Mouse (Mus musculus) fibroblast of lung, adult 2 months (primary cell): ENCODE data around the gene Rbfox3.

Experiments
- DNase-seq: peaks from one replicate; pipeline ENCODE4 v3.0.0-alpha.2; 2011; ENCODE audit warnings: low read depth

The Rbfox3 gene

DNA sequence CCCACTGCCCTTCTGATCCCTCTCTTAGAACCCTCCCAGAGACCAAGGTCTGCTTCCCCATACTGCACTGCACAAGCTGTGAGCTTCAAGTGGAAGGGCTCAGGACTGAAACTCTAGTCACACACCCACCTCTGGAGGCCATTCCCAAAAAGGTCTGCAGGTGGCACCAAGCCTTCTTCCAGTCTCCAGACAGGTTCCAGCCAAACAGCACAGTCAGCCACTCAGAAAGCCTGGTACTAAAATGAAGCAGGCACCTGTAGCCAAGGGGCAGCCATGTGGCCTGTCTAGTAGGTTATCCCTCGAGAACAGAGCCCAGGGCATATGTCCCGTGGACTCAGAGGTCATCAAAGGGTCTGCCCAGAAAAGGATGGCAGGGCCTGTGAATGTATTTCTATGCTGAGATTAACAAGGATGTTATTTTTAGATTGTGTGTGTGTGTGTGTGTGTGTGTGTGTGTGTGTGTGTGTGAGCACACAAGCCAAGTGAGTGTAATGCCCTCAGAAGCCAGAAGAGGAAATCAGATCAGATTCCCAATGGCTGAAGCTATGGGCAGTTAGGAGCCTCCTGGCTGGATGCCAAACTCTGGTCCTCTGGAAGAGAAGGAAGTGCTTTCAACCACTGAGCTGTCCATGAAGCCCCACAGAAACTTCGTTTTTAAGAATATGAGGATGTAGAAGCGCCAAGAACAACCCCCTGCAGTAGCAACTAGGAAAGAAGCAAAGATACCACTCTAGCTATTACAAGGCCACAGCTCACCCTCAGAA, at the start of gene Rbfox3:
TSS of gene Rbfox3 (minus strand) at position 291 of the 764 bp plus-strand sequence.
- no peak for DNase-seq

DNA sequence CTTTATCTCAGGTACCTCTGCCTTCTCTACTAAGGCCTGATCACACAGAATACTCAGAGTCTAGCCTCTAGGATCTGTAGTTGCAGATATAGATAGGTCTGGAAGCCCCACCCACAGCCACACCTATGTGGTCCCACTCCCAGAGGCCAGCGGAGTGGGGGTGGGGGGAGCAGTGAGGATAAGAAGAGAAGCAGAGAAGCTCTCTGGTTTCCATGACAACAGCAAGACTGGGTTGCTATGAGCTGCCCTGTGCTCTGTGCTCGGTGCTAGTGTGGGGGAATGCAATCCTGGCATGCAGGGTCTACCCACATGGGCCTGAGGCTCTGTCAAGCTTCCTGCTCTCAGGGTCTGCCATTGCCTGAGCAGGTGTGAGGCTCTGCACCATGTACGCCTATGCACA, 49.3 kb upstream of the Rbfox3 start:
- no peak for DNase-seq

DNA sequence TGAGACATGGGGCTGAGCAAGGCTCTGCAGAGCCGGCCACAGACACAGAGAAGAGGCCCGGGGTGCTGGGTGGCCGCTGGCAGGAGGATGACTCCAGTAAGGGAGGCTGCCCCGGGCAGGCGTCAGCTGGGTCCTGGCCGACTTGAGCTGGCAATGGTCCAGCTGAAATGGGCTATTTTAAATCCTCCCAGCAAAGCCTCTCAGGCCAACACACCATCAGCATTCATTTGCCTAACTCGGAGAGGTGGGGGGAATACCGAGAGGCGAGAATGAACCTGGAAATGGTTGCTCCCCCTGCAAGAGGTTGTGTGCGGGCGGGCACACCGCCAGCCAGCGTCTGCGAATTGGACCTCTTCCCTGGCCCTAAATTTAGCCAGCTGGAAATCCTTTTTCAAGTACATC, 45.7 kb upstream of the Rbfox3 start:
- DNase-seq: peak; percentile 13

DNA sequence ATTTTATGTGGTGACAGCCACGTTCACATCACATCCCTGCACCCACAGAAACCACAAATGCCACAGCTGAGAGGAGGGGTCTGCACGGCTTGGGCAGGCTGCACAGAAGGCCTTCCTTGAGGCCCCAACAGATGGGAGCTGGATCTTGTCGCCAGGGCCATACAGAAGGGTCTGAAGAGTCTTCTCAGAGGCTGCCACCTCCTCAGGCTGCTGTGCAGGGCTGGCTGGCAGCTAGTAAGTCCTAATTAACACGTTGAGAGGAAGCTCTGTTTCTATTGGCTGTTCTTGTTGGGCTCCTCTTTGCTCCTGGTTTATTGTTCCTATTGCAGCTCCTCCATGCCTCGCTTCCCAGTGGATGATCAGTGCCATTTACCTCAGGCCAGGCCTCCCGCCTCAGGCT, 43.6 kb upstream of the Rbfox3 start:
- no peak for DNase-seq

DNA sequence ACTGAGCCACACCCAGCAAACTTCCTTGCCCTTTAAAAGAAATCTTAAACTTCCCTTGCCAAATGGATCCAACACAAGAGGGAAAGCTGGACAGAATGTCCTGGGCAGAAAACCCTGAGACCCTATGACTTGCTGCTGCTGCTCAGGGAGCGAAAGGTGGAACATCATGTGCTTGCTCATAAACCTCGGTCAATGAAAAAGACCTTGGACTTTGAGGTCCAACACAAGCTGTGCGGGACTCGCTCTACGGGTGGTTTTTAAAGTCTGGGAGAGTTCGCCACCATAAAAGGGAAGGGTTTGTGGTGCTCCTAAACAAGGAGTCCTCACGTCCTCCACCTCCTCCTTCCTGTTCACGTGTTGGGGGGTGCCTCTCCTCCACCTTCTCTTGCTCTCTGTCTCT, 34.5 kb upstream of the Rbfox3 start:
- no peak for DNase-seq

DNA sequence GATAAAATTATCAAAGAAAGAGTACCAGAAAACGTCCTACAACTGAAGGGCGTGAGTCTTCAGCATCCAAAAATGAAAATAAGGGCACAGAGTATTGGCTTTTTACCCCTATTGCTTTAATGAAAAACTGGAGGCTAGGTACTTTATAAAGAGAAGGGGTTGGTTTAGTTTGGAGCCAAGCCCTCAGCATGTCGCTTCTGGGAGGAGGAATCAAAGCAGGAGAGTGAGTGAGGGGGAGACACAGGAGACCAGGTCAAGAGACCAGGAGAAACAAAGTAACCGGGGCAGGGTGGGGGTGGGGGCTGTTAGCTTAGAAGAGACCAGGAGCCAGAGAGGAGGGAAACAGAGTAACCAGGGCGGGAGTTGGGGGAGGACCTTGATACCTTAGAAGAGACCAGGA, 29.9 kb upstream of the Rbfox3 start:
- DNase-seq: no peak

DNA sequence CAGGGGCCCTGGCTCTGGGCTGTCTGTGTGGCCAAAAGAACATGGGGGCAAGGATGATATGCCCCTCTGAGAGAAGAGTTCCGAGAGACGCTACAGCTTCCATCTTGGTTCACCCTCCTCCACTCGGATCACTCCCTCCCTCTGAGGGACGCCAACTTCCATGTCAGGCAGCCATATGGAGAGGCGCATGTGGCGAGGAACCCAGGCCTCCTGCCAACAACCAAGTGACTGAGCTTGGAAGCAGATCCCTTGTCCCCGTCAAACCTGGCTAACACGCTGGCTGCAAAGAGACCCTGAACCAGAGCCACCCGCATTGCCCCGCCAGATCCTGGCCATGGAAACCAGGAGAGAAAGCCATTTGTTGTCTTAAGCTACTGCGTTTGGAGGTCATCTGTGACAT, 29.1 kb upstream of the Rbfox3 start:
- DNase-seq: no peak

DNA sequence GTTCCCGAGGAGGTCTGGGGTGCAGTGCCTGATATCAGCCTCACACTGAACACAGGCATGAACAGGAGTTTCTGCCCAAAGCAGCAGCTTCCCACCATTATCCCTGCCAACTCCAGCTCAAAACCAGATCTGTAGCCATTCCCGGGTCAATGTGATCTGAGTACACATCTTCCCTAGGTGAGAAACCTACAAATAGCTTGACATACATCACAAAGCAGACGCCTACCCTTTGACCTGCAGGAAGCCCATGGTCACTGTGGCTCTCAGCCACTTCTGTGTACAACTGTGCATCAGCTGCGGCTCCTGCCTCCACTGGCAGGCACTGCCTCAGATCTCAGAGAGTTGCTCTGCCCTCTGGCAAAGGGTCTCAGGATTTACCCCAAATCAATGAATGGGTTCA, 28.3 kb upstream of the Rbfox3 start:
- no peak for DNase-seq

DNA sequence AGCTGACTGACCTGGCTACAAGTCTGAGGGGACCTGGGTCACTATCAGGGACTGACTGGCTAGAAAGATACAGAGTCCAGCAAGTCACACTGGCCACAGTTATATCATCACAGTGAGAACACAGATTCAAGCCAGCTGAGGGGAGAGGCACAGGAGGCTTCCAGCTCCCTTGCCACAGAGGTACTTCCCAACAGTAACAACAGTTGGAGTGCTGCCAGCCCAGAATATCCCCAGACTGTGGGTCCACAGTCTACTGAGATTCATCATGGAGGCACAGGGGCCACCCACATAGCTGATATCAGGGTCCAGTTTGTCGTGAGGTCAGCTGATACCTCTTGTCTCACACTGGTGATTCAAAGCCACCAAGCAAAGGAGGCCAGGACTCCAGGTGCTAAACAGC, 23.5 kb upstream of the Rbfox3 start:
- no peak for DNase-seq

DNA sequence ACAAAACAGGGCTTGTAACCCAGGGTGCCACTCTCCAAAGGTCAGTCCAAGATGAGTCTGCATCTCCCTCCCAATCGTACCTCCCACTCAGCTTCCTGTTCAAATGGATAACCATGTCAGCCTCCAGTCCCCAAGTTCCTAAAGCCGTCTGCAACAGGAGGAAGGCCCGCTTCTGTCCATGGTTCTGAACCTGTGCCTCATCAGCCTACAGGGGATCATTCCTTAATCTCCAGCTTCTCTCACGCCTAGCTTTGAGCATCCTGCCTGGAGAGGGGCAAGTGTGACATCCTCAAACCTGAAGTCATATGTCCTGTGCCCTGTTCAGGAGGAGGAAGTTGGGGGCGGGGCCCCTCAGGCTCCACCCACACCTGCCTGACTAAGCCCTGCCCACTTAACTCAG, 15.7 kb upstream of the Rbfox3 start:
- DNase-seq: no peak

DNA sequence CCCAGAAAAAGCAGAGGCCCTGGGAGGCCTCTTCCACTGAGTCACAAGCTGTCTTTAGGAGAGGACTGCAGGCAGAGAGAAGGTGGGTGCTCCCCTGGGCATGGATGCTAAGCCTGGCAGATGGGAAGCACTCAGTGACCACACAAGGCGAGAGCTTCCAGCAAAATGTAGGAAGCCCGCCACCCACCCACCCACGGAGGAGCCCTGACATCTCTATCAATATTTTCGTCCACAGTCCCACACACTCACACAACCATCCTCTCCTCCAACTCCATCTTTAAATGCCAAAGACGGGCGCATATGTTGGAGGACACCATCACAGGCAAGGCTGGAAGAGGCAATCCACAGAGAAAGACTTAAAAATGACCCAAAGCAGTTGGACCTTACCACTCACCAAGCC, 10.5 kb upstream of the Rbfox3 start:
- DNase-seq: no peak

DNA sequence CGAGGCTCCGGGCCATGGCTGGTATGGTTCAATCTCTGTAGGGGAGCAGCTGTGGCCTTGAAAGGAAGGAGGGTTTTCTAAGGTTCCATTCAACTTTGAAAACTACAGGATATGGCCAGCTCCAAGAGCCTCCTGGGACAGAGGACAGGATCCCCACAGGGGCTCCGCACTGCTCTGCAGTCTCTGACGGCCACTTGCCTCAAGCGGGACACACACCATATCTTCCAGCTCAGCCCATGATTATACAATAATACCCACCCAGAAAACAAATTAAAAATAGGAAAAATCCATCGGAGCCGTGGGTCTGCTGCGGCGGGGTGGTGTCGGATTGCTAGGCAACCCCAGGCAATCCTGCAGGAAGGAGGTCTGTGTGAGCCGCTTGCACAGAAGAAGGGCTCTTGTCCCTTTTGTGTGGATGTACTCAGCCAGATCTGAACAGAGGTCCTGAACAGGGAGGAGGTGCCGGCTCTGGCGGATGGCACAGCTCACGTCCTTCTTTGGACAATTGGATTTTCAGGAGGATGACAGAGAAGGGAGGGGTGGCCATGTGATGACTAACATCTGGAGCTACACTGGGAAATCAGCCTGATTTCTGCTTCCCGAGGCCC, 5.1 kb upstream of the Rbfox3 start:
- DNase-seq: no peak

DNA sequence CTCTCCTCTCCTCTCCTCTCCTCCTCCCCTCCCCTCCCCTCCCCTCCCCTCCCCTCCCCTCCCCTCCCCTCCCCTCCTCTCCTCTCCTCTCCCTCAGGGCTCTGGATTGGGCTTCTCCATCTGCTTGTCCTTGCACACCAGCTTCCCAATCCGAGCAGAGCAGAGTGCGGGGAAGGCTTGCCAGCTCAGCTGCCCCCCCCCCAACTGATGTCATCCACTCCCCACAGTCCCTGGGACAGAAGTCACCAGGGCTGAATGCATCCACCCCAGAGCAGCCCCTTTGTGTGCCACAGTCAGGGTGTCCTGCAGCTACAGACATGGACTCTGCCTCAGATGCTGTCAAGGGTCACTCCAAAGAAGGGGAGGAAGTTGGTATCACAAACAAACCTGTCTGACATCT, 4.5 kb upstream of the Rbfox3 start:
- DNase-seq: no peak

DNA sequence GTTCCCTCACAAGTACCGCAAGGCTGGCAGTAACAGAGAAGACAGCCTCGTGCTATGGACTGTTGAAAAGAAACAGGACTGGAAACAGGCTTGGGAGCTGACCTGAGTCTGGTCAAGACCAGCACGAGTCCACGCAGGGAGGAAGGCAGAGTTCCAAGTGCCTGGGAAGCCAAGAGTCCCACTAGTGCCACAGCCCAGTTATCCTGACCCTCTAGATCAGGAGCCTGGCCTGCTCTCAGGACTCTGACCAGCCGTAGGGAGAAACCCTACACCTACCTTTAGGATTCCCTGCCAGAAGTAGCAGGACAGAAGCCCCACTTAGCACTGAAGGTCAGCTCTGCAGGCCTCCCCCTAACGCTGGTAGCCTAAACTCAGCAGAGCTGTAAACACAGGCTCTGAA, 1.3 kb upstream of the Rbfox3 start:
- no peak for DNase-seq

DNA sequence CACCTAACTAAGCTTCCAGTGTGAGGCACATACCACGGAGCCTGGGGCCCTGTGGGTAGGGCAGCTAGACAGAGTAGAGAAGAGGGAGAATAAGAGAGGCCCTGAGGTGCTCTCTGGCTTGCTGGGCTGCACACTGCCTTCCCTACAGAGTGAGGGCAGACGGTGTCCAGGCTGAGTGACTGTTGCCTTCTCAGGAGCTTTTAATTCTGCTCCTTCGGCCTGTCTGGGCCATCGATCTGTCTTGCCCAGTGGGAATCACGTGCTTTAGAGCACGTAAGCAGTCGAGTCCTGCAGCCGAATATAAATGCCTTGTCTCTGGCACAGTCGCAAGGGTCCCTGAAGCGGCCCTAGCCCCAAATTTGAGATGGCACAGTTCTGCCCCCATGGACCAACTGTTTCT, 641 bp downstream of the Rbfox3 start:
- DNase-seq: no peak

DNA sequence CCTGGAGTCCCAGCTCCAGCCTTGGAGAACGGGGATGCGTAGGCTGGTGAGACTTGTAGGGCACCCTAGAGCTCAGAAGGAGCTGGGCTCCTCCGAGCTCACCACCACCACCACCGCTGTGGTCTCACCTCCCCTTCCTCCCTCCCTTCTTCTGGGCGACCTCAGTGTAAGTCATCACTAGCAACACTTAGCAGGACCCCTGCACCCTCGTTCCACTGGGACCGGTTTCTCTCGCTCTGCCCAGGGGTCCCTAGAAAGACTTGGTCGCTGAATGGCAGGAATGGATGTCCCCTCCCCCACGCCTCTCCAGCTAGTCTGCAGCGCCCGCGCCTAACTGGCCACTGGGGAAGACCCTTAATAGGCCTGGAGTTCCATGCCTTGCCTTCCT, 1.6 kb downstream of the Rbfox3 start:
- DNase-seq: no peak

DNA sequence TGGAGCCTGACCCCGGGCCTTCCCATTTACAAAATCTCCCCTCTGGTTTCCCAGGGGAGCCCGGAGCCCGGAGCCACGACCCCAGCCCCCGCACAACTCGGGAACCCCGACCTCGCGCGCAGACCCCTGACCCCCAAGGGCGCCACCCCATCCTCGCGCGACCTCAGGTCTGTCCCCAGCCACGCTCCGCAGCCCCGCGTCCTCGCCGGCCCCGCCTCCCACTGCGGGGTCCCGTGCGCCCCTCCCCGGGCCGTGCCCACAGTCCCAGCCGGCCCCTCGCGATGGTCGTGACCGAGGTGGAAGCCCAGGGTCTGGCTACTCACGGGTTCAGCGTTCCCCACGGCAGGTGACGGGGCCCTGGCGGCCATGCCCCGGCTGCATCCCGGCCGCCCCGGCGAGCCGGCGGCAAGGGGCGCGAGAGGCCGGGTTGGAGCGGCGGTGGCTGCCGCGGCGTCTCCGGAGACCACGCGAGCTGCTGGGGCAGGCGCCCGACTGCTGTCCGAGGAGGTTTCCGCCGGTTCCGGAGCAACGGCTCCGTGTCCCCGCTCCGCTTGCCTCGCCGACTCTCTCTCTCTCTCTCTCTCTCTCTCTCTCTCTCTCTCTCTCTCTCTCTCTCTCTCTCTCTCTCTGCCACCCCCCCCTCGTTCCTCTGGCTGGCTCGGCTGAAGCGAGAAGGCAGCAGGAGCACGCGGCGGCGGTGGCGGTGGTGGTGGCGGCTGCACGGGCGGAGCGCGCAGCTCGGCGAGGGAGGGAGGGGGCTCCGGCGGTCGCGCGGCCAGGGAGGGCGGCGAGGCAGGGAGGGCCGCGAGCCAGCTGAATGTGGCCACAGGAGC, 2.2 kb downstream of the Rbfox3 start:
- DNase-seq: no peak

DNA sequence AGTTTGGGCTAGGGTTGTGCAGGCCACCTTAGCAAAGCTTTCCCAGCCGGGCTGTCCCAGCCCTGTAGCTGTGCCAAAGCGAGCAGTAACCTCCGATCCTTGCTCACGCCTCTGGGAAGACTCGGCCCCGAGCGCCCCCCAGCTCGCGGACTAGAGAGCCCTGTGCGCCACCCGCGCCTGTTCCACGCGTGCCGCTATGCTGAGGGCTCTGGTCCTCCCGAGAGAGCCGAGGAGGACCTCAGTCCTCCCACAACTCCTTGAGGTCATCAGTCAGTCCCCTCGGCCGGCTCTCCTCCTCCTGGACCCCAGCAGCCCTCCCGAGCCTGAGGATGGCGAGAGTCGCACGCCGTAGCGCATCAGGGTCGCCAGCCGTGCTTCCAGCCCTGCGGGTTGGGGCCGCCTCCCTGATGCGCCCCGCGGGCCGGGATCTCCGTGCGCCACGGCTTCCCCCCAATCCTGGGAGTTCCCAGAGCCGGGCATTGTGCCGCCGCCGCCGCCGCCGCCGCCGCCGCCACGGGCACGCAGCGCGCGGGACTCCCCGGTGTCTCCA, 2.9 kb downstream of the Rbfox3 start:
- no peak for DNase-seq

DNA sequence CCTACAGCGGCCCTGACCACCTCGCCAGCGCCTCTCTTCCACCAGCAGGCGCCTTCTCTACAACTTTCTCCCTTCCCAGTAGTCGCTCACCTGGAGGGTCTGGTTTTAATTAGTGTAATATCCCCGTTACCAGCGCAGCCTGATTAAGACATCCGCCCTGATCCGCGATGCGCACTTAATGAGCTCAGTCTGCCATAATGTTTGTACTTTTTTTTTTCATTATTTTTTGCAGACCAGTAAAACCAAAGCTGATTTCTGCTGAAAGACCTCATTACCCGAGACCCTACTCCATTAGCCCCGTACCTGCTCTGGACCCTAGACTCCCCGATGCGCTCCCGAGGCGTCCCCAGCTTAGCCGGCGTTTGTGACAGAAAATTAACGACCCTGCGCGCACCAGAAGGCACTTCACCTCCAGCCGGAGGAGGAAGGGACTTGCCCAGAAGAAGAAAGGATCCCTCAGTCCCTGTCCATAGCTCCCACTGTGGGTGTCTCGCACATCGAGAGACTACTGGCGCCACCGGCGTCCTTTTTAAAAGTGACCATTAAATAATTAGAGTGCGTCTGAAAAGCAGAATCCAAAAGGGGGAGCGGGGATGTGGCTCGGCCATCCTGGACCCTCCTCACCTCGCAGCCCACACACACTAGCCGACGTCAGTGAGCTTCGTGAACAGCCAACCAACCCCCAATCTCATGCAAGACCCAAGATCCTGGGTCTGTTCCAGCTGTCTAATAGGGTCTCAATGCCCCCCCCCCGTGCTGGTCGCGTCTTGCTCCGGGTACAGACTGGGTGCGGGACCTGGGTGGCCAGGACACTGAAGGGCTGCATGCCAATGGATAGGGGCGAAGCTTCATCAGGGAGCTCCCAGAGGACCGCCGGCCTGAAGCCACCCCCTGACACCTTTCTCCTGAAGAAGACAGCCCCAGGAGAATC, 3.7 kb downstream of the Rbfox3 start:
- no peak for DNase-seq

DNA sequence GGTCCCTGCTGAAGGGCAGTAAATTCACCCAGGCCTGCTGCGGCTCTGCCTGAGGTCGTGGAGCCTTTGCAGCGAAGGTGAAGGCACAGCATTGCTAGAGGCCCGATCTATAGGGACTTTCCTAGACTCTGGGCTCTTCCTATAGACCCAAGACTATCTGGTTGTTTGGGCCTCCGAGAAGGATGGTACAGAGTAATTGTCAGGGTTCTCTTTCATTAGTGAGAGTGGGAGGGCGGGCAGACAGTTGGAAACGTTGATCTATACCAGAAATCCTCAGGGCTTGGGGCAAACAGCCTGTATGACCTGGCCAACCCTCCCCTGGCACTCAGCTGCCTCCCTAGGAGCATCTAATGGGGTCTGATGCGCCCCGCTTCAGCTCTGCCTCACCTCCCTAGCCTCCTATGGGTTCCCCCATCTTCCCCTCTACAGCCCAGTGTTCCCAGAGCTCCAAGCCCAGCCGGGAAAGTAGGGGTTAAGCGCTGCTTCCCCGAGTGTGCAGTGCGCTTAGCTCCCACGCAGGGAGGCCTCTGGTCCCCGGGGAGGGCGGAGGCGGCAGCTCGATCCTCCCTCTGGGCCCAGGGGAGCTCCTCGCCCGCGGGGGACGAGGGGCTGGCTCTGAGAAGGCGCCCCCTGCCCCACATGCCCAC, 4.5 kb downstream of the Rbfox3 start:
- DNase-seq: no peak

DNA sequence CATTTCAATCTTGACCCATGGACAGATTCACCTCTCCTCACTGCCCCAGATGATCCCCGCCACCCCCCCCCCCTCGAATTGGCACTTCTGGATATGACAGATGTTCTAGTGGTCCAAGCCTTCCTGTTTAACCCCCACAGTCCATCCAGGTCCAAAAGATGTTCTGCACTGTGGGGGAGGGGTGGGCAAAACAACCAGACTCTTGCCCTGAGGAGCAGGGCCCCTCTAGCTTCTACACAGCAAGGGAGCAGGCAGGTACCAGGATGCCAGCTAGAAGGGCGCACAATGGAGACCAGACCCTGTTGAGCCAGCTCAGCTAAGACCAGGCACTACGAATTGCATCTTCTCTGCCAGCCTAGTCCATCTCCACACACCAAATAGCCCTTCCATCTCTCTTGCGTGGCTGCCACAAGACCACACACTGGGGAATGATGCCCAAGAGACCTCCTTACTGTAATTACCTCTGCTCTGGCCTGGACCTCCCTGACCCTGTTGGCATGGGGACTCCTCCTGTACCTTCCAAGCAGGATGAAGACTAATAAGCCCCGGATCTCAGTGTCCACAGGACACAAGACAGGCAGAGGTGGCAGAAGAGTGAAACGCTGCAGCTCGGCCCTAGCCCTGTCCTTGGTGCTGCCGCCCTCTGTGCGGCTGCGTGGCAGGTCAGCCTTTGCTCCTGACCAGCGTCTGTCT, 5.1 kb downstream of the Rbfox3 start:
- no peak for DNase-seq
